Mouse (Mus musculus): ENCODE data around the gene Arfip2. TPM values are rescaled to one million over a fixed set of nuclear protein-coding genes. Genes with fewer than 3 reads are reported as not detected.

The Arfip2 gene
- polyA plus RNA-seq, 1 experiment from 2014 or later = 66.0 TPM

GRCm38 (mm10) chr7:105632551-105632972, 7.7 kb downstream of the Arfip2 start:
- H3K36me3 ChIP-seq (replicated peaks) = peaks cover 23% of the 10 kb centered on the region
- WGBS = 22% methylated on average over 4 of the region's 4 CpGs
- H3K27me3 ChIP-seq (ENCODE audit: poor library complexity, severe bottlenecking) = peaks cover 45% of the 10 kb centered on the region
- H3K9me3 ChIP-seq = no peaks in the 10 kb centered on the region
- peak; percentile 37 for DNase-seq (ENCODE audit: extremely low spot score, low spot score)
- H3K4me1 ChIP-seq = peaks cover 46% of the 10 kb centered on the region
- peak overlapping the region; percentile 90 for H3K4me3 ChIP-seq
- peak overlapping the region; percentile 92 for H3K27ac ChIP-seq

GRCm38 (mm10) chr7:105628633-105629032, 11.6 kb downstream of the Arfip2 start:
- H3K4me1 ChIP-seq = peaks cover 34% of the 10 kb centered on the region
- DNase-seq (ENCODE audit: extremely low spot score, low spot score) = no peak
- H3K27me3 ChIP-seq (ENCODE audit: poor library complexity, severe bottlenecking) = peaks cover 34% of the 10 kb centered on the region
- H3K4me3 ChIP-seq = no peak overlapping the region
- no peak overlapping the region for H3K27ac ChIP-seq
- H3K36me3 ChIP-seq (replicated peaks) = peaks cover 16% of the 10 kb centered on the region
- WGBS = 39% methylated on average over 3 of the region's 3 CpGs
- no peaks in the 10 kb centered on the region for H3K9me3 ChIP-seq

DNA sequence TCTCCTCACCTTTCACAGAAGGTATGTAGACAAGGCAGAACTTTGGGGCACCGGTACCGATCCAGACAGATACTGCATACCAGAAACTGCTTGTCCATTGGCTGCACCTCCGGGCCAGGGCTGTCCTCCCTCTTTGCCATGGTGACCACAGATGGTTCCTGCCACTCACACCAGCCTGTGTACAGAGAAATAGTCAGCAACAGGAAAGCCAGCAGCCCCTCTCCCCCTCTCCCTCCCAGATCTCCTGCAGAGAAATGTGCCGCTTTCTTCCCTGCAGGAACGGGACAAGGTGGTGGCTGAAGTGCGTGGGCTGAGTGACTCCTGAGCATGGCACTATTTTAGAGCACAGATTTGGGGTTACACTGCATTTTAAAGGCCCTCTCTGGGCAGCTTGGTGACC, 14.8 kb downstream of the Arfip2 start:
- no peak overlapping the region for H3K4me3 ChIP-seq
- H3K4me1 ChIP-seq = peaks cover 18% of the 10 kb centered on the region
- H3K9me3 ChIP-seq = no peaks in the 10 kb centered on the region
- no peak for DNase-seq (ENCODE audit: extremely low spot score, low spot score)
- WGBS = 83% methylated on average over 6 of the region's 6 CpGs
- peaks cover 46% of the 10 kb centered on the region for H3K36me3 ChIP-seq (replicated peaks)
- H3K27ac ChIP-seq = no peak overlapping the region
- H3K27me3 ChIP-seq (ENCODE audit: poor library complexity, severe bottlenecking) = peaks cover 18% of the 10 kb centered on the region

DNA sequence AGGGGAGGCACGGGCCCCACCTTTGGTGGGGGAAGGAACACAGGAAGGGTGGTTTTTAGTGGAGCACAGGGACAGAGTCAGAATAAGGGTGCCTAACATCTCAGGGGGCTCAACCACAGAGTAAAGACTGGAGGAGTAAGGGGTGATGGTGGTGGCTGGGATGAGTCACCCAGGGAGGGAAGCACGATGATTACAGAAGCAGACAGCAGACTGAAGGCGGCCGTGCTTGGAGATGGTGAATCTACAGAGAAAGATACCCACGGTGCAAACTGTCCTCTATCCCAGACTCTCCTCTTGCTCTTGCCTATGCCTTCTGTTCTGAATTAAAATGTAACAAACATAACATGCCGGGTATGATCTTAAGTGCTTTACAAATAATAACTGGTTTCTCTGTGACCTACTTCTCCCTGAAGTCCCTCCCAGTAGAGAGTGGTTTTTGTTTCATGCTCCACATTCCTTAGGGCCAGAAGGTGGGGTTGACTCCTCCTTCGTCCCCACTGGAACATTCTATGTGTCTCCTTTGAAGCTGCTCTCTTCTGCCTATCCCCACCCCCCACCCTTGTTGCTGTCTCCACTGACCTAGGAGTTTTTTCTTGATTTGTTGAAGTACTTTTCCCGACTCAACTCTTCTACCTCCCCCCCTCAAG, 18.4 kb downstream of the Arfip2 start:
- no peak for DNase-seq (ENCODE audit: extremely low spot score, low spot score)
- Histone ChIP-seq H3K9me3 (no peaks in the 10 kb centered on the region), H3K27ac (no peak overlapping the region), H3K36me3 (replicated peaks) (peaks cover 81% of the 10 kb centered on the region), H3K4me3 (no peak overlapping the region), H3K4me1 (0 out of 2 replicates have a peak, but pooled peaks cover 6% of the 10 kb centered on the region), H3K27me3 (ENCODE audit: poor library complexity, severe bottlenecking) (no peaks in the 10 kb centered on the region)
- 86% methylated on average over 8 of the region's 8 CpGs for WGBS

- 0 out of 2 replicates have a peak, but pooled peaks cover 6% of the 10 kb centered on the region for H3K4me1 ChIP-seq
- no peak for DNase-seq (ENCODE audit: extremely low spot score, low spot score)
- WGBS = 86% methylated on average over 4 of the region's 4 CpGs
- H3K36me3 ChIP-seq (replicated peaks) = peaks cover 88% of the 10 kb centered on the region
- no peak overlapping the region for H3K4me3 ChIP-seq
- no peaks in the 10 kb centered on the region for H3K27me3 ChIP-seq (ENCODE audit: poor library complexity, severe bottlenecking)
- H3K27ac ChIP-seq = no peak overlapping the region
- no peaks in the 10 kb centered on the region for H3K9me3 ChIP-seq
Observed at GRCm38 (mm10) chr7:105621053-105621452, 19.2 kb downstream of the Arfip2 start.

DNA sequence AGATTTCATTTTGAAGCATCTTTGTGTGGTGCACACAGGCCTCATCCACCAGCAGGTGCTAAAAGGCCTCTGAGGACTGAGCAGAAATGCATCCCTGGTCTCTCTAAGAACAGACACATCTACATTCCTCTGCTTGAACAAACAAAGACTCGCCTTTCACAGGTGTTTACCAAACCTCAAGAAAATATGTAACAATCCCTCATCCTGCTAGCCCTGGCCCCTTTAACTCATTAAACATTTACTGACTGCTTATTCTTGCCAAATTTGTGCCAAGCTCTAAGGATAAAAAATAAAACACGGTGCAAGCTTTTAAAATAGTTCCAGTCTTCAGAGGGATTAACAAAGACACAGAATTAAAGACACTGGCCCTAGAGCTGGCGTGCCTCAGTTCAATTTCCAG, 20.5 kb downstream of the Arfip2 start:
- Histone ChIP-seq H3K27ac (no peak overlapping the region), H3K27me3 (ENCODE audit: poor library complexity, severe bottlenecking) (no peaks in the 10 kb centered on the region), H3K36me3 (replicated peaks) (peaks cover 96% of the 10 kb centered on the region), H3K4me1 (0 out of 2 replicates have a peak, but pooled peaks cover 6% of the 10 kb centered on the region), H3K9me3 (no peaks in the 10 kb centered on the region), H3K4me3 (no peak overlapping the region)
- DNase-seq (ENCODE audit: extremely low spot score, low spot score) = no peak
- 80% methylated on average over 3 of the region's 3 CpGs for WGBS

- Histone ChIP-seq H3K9me3 (no peaks in the 10 kb centered on the region), H3K27me3 (ENCODE audit: poor library complexity, severe bottlenecking) (no peaks in the 10 kb centered on the region), H3K4me3 (no peak overlapping the region), H3K36me3 (replicated peaks) (peaks cover 96% of the 10 kb centered on the region), H3K4me1 (0 out of 2 replicates have a peak, but pooled peaks cover 6% of the 10 kb centered on the region), H3K27ac (no peak overlapping the region)
- WGBS = 96% methylated on average over 22 of the region's 22 CpGs
- no peak for DNase-seq (ENCODE audit: extremely low spot score, low spot score)
Observed at GRCm38 (mm10) chr7:105617810-105618209, 22.4 kb downstream of the Arfip2 start.

GRCm38 (mm10) chr7:105616561-105616960, 23.7 kb downstream of the Arfip2 start:
- no peaks in the 10 kb centered on the region for H3K27me3 ChIP-seq (ENCODE audit: poor library complexity, severe bottlenecking)
- 92% methylated on average over 6 of the region's 6 CpGs for WGBS
- H3K9me3 ChIP-seq = no peaks in the 10 kb centered on the region
- peaks cover 97% of the 10 kb centered on the region for H3K36me3 ChIP-seq (replicated peaks)
- DNase-seq (ENCODE audit: extremely low spot score, low spot score) = no peak
- H3K4me3 ChIP-seq = no peak overlapping the region
- H3K27ac ChIP-seq = no peak overlapping the region
- 0 out of 2 replicates have a peak, but pooled peaks cover 6% of the 10 kb centered on the region for H3K4me1 ChIP-seq

- Histone ChIP-seq H3K27me3 (ENCODE audit: poor library complexity, severe bottlenecking) (no peaks in the 10 kb centered on the region), H3K9me3 (no peaks in the 10 kb centered on the region), H3K36me3 (replicated peaks) (peaks cover 98% of the 10 kb centered on the region), H3K4me1 (0 out of 2 replicates have a peak, but pooled peaks cover 6% of the 10 kb centered on the region), H3K4me3 (no peak overlapping the region), H3K27ac (no peak overlapping the region)
- DNase-seq (ENCODE audit: extremely low spot score, low spot score) = no peak
- WGBS = 92% methylated on average over 1 of the region's 1 CpGs
Observed at GRCm38 (mm10) chr7:105615720-105616119, 24.5 kb downstream of the Arfip2 start.

GRCm38 (mm10) chr7:105614400-105614799, 25.8 kb downstream of the Arfip2 start:
- no peaks in the 10 kb centered on the region for H3K27me3 ChIP-seq (ENCODE audit: poor library complexity, severe bottlenecking)
- H3K27ac ChIP-seq = no peak overlapping the region
- DNase-seq (ENCODE audit: extremely low spot score, low spot score) = no peak
- peaks cover 100% of the 10 kb centered on the region for H3K36me3 ChIP-seq (replicated peaks)
- H3K4me3 ChIP-seq = no peak overlapping the region
- WGBS = 86% methylated on average over 1 of the region's 1 CpGs
- 0 out of 2 replicates have a peak, but pooled peaks cover 6% of the 10 kb centered on the region for H3K4me1 ChIP-seq
- no peaks in the 10 kb centered on the region for H3K9me3 ChIP-seq

GRCm38 (mm10) chr7:105611767-105612166, 28.4 kb downstream of the Arfip2 start:
- Histone ChIP-seq H3K27ac (no peak overlapping the region), H3K9me3 (no peaks in the 10 kb centered on the region), H3K36me3 (replicated peaks) (peaks cover 75% of the 10 kb centered on the region), H3K4me3 (no peak overlapping the region), H3K4me1 (no peaks in the 10 kb centered on the region), H3K27me3 (ENCODE audit: poor library complexity, severe bottlenecking) (no peaks in the 10 kb centered on the region)
- WGBS = 94% methylated on average over 1 of the region's 1 CpGs
- DNase-seq (ENCODE audit: extremely low spot score, low spot score) = no peak

GRCm38 (mm10) chr7:105608467-105608866, 31.7 kb downstream of the Arfip2 start:
- DNase-seq (ENCODE audit: extremely low spot score, low spot score) = no peak
- 86% methylated on average over 3 of the region's 3 CpGs for WGBS
- H3K27me3 ChIP-seq (ENCODE audit: poor library complexity, severe bottlenecking) = no peaks in the 10 kb centered on the region
- H3K36me3 ChIP-seq (replicated peaks) = peaks cover 42% of the 10 kb centered on the region
- no peak overlapping the region for H3K4me3 ChIP-seq
- no peaks in the 10 kb centered on the region for H3K9me3 ChIP-seq
- H3K27ac ChIP-seq = no peak overlapping the region
- H3K4me1 ChIP-seq = no peaks in the 10 kb centered on the region

DNA sequence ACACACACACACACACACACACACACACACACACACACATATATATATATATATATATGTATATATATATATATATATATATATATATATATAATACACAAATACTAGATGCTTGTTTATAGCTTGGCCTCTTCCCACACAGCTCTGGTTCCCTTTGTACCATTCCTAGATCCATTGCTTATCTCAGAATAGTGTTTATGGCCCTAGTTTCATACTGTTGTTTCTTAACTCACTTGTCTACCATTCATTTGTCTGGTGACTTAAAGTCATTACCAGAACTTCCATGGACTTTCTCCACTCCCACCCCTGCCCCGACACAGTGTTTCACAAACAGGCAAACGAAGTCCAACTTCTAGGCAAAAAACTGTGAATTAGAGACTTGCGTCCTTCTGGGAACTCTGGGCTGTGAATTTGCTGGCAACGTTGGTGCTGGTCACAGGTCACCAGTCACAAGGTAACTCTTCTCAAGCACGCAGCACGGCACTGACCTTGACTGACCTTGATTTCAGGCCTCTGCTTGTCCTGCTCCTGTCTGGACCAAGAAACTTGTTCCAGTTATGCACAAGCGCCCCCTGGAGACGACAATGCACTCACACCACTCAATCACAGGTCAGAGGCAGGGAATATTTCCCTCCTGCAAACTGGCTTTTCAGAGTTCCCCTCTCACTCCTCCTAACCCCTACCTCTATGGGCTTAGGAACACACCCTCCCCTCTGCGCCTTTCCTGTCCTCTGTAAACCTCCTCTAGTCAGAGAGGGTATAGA, 37.2 kb downstream of the Arfip2 start:
- DNase-seq (ENCODE audit: extremely low spot score, low spot score) = peak; percentile 52
- no peak overlapping the region for H3K4me3 ChIP-seq
- 39% methylated on average over 9 of the region's 9 CpGs for WGBS
- no peaks in the 10 kb centered on the region for H3K9me3 ChIP-seq
- no peaks in the 10 kb centered on the region for H3K36me3 ChIP-seq (replicated peaks)
- H3K27me3 ChIP-seq (ENCODE audit: poor library complexity, severe bottlenecking) = no peaks in the 10 kb centered on the region
- H3K27ac ChIP-seq = no peak overlapping the region
- H3K4me1 ChIP-seq = no peaks in the 10 kb centered on the region
